Mouse (Mus musculus): ENCODE results near the gene Gsap.
"Not testable (repeated sequence)": the region's sequence is repeated elsewhere in the genome, so short reads cannot be mapped to it uniquely, and the experiment has no call there.

The Gsap gene

GRCm38 (mm10) chr5:21185764-21186685 lies at the start of gene Gsap:
TSS of gene Gsap (plus strand) at chr5:21186255.
- in situ Hi-C loops (cut with MboI; ENCODE audit: low sequenced_read_pairs) = no loop called here

- in situ Hi-C loops (cut with MboI; ENCODE audit: low sequenced_read_pairs) = no loop called here
These were observed 49.5 kb upstream of the Gsap start for GRCm38 (mm10) chr5:21136575-21136974.

DNA sequence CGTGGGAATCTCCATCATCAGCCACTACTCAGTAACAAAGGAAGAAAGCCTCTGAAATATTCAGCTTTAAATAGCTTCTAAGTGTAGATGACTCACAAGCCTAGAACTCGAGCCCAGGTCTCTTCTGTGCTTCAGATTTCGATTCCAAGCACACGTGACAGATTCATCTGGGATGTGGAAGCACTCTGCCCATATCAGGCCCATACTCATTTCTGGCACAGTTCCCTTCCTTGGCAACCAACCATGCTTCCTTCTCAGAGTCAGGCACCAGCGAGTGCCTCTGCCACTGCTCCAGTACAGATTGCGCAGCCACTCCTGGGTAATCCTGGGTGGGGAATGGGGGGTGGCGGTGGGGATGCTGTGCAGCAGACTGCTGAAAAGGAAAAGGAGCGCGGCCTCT lies 46.5 kb upstream of the Gsap start:
- in situ Hi-C loops (cut with MboI; ENCODE audit: low sequenced_read_pairs) = no loop called here

GRCm38 (mm10) chr5:21141133-21141551 lies 44.9 kb upstream of the Gsap start:
- in situ Hi-C loops (cut with MboI; ENCODE audit: low sequenced_read_pairs) = not testable (repeated sequence)

DNA sequence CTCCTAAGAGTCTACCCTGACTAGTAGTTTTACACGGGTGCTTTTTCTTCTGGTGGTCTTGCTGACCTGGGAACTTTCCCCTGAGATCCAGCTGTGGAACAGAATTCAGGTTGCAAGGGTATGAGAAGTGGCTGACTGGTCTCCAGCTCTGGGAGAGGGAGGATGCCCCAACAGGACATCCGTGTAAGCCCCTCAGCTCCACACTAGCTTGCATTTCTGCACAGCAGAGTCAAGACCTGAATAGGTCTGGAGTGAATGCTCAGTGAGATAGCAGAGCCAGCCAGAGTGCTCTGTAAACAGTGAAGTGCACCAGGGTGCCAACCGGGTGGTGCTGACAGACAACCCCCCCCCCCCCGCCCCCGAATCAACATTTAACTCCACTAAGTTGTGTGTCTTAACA lies 44.4 kb upstream of the Gsap start:
- in situ Hi-C loops (cut with MboI; ENCODE audit: low sequenced_read_pairs) = no loop called here

DNA sequence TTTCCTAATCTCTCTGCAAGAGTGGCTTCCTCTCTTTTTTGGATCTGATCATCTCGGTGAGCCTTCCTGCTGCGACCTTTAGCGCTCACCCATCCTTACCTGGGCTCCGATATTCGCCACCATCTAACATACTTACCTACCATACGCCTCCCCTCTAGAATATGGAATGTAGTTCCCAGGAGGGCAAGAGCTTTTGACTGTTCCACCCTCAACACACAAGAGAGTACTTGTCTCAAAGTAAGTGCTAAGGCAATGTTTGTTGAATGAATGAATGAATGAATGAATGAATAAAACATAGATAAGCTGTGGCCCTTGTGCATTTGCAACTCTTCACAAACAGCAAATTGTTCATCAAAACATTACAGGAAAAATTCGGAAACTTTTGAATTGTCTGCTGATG lies 43.0 kb upstream of the Gsap start:
- in situ Hi-C loops (cut with MboI; ENCODE audit: low sequenced_read_pairs) = no loop called here

DNA sequence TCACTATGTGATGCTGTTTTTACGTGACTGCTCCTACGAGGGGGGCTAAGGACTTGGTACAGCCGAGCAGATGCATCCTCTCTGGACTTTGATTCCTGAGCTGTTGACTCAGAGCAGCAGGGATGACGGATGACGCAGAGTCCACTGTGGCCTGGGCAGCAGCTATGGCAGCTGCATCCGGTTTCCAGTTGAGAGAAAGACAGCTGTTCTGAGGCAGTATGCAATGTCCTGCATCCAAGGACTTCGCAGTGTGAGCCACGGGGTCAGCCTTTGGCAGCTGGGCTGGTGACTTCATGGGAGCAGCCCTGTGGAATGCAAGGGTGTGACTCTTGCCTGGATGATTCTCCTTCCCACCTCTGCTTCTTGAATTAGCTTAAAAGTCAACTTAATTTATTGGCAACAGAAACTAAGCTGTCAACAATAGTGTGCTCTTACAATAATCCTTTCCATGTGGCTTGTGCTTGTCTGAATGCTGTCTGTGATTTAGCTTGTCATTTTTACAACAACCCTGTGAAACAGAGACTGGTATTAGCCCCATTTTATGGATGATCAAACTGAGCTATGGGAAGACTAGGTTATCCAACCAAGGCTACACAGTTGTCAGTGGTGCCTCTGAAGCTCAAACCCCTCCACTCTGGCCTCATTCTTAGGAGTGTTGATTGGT lies 41.4 kb upstream of the Gsap start:
- in situ Hi-C loops (cut with MboI; ENCODE audit: low sequenced_read_pairs) = no loop called here

DNA sequence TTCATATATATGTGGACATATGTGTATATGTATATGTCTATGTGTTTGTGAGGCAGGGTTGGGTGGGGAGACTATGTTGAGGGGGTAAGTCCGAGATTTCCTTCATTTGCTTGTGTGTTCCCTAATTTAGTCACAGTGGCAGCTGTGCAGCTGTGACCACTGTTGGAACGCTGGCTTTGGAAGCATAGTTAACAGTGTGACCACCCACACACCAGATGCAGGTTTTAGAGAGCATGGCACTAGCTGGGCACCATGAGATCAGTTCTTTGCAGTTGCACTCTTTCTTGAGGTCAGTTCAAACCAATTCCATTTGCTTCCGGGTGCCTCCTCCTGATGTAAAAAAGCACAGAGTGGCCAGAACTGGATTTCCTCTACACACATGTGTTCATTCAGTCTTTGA lies 37.7 kb upstream of the Gsap start:
- in situ Hi-C loops (cut with MboI; ENCODE audit: low sequenced_read_pairs) = no loop called here

DNA sequence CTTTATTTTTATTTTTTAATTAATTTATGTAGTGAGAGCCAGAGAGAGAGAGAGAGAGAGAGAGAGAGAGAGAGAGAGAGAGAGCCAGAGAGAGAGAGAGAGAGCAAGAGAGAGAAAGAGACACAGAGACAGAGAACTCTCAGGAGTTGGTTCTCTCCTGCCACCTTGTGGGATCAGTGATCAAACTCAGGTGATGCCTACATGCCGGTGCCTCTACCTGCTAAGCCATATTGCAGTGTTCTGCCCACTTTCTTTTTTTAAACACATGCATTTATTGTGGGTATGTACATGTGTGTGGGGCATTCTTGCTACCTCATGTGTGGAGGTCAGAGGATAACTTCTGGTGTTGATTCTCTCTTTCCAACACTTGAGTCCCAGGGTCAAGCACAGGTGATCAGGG lies 32.4 kb upstream of the Gsap start:
- in situ Hi-C loops (cut with MboI; ENCODE audit: low sequenced_read_pairs) = no loop called here

DNA sequence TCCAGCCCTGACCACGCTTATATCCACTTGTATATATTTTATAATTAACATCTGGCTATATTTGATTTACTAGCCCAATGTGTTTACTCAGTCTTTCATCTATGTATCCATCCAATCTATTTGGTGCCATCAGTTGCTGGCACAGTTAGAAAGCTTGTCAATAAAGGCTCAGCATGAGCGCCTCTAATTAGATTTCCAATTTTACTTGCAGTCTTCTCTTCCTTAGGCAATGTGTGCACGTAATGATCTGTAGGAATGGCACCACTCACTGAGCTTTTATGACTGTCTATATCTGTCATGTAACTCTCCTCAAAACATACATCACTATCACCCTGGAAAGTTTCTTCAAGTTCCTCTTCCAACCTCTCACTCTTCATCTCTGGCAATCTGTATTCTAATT lies 29.3 kb upstream of the Gsap start:
- in situ Hi-C loops (cut with MboI; ENCODE audit: low sequenced_read_pairs) = no loop called here

GRCm38 (mm10) chr5:21159536-21159935 lies 26.5 kb upstream of the Gsap start:
- in situ Hi-C loops (cut with MboI; ENCODE audit: low sequenced_read_pairs) = no loop called here

GRCm38 (mm10) chr5:21160781-21161180 lies 25.3 kb upstream of the Gsap start:
- in situ Hi-C loops (cut with MboI; ENCODE audit: low sequenced_read_pairs) = no loop called here

DNA sequence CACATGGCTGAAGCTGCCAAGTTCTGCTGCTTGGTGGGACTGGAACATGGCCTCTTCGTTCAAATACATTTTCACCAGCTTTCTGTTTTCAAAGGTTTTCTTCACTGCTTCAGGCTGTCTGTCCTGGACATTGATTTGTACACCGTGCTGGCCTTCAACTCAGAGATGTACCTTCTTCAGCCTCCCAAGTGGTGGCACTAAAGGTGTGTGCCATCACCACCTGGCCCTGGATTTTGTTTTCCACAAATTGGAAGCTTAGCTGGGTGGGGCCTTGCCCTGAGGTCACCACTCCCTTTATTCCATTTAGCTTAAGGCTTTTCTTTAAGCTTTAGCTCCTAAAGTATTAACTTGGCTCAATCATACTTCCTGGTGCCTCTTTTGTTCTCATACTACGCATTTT lies 22.6 kb upstream of the Gsap start:
- in situ Hi-C loops (cut with MboI; ENCODE audit: low sequenced_read_pairs) = no loop called here

GRCm38 (mm10) chr5:21168689-21169345 lies 17.2 kb upstream of the Gsap start:
- in situ Hi-C loops (cut with MboI; ENCODE audit: low sequenced_read_pairs) = no loop called here

DNA sequence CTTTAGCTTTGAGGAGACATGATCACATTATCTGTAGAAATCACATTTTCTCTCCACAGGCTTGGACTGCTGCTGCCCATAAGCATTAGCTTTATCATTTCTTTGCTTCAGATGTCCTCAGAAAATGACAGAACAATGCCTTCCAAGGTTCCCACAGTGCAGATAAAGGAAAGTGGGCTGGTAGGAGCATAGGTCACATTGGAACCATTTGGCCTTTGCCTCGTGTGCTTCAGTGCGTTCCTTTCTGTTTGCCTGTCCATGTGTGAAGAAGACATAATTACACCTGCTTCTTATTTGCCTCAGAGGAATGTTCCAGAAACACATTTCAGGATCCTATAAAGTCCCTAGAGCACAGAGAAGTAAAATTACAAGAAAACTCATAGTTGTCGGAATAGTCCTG lies 16.7 kb upstream of the Gsap start:
- in situ Hi-C loops (cut with MboI; ENCODE audit: low sequenced_read_pairs) = no loop called here

DNA sequence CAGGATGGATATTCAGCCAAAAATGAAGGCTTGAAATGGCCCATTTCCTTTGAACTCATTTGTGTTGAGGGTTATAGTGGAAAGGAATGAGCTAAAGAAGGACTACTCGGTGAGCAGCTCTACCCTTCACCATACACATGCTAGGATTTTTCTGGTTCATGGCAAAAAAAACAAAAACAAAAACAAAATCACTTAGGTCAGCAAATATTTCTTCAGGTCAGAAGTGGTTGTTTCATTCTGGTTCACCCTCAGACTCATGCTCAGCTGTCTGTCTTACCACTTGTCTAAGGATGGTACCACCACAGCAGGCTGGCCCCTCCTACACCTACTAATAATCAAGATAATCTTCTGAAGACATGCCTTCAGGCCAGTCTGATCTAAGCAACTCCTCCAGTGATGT lies 16.2 kb upstream of the Gsap start:
- in situ Hi-C loops (cut with MboI; ENCODE audit: low sequenced_read_pairs) = no loop called here

GRCm38 (mm10) chr5:21170440-21170839 lies 15.6 kb upstream of the Gsap start:
- in situ Hi-C loops (cut with MboI; ENCODE audit: low sequenced_read_pairs) = no loop called here

GRCm38 (mm10) chr5:21170898-21171297 lies 15.2 kb upstream of the Gsap start:
- in situ Hi-C loops (cut with MboI; ENCODE audit: low sequenced_read_pairs) = no loop called here

GRCm38 (mm10) chr5:21171336-21171735 lies 14.7 kb upstream of the Gsap start:
- in situ Hi-C loops (cut with MboI; ENCODE audit: low sequenced_read_pairs) = no loop called here

GRCm38 (mm10) chr5:21172316-21172715 lies 13.7 kb upstream of the Gsap start:
- in situ Hi-C loops (cut with MboI; ENCODE audit: low sequenced_read_pairs) = no loop called here
